Mouse (Mus musculus) liver, embryonic 14.5 days (tissue): ENCODE measurements around the gene Inhbb.

Source experiments
- CTCF ChIP-seq: IDR thresholded peaks from 2 replicates; pipeline ENCODE4 v1.5.1; 2016; ENCODE audit warnings: antibody characterized with exemption, low read depth, control low read depth
- EP300 ChIP-seq: IDR thresholded peaks from 2 replicates; pipeline ENCODE4 v1.6.1; 2016; ENCODE audit warnings: antibody characterized with exemption, low read depth

DNA sequence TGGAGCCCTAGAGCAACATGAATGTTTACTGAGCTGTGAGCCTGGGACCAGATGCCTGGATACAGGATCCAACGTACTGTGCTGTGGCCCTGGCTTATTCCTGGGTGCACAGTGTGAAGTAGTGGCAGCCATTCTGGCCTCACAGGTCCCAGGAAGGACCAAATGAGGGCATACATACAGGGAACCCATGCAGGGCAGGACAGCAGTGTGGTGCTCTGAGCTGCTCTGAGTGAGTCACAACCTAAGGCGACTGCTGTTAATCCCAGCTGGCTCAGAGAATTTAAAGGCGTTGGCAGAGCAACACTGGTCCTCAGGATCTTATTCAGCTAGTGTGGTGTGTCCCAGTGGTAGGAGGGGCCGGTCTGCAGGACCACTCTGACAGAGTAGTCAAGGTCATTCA is 31.4 kb downstream of the Inhbb start:
- no peak for TF ChIP-seq CTCF
- no peak for TF ChIP-seq EP300
